Comparison of ENCODE assay signal across 8 mouse cellular contexts in the genomic region with DNA sequence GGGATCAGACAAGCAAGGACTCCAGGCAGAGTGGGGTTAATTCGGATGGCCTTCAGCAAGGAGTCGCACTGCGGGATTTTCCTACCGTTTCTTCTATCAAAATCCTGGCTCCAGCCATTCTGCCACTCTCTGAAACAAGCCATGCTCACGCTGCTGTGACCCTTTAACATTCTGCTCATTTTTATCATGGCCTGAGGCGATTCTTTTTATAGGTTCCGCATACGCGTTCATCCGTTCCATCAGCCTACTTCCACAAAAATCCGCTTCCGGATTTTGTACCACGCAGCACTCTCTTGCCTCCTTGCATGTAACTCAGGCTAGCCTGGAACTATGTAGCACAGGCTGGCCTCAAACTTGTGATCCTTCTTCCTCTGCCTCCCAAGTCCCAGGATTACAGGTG. TPM values are rescaled to one million over a fixed set of nuclear protein-coding genes. Genes with fewer than 3 reads are reported as not detected.
DNase-seq lines count a peak whose midpoint lies in the region; ATAC-seq and TF ChIP-seq lines count a peak whose summit lies in the region.

No protein-coding gene starts in this region.

- intact Hi-C loops in heart, adult 2 months (cut with DNase I): loop anchor here (5.0 kb wide), 4 partner anchors 71 to 196 kb away; partner anchors contain the start of genes Cct7, Pradc1 and Spr

- H3K4me1 ChIP-seq in heart, adult 2 months (ENCODE audit: control insufficient read depth, insufficient read depth, low read length): peaks cover 2% of the 10 kb centered on the region
- peaks cover 8% of the 10 kb centered on the region for H3K4me1 ChIP-seq in intestine, embryonic 14.5 days (replicated peaks; ENCODE audit: control insufficient read depth, insufficient read depth, low read length)

- ATAC-seq in intestine, embryonic 14.5 days (replicated peaks; ENCODE audit: low FRiP score, low TSS enrichment, low read depth): no peak

- H3K27me3 ChIP-seq in heart, adult 2 months (ENCODE audit: control insufficient read depth, insufficient read depth, low read length): no peaks in the 10 kb centered on the region
- H3K27me3 ChIP-seq in C2C12 (ENCODE audit: control insufficient read depth, insufficient read depth, insufficient read length): no peaks in the 10 kb centered on the region
- 0 out of 2 replicates have a peak, but pooled peaks cover 3% of the 10 kb centered on the region for H3K27me3 ChIP-seq in intestine, embryonic 14.5 days (replicated peaks; ENCODE audit: control insufficient read depth, insufficient read depth, low read length)

- TF ChIP-seq EP300 in heart, adult 2 months (IDR thresholded peaks at IDR 0.05; ENCODE audit: insufficient read depth, low read depth, low read length): no peak

- no peak for DNase-seq in heart, adult 2 months
- DNase-seq in heart, adult 8-10 months (ENCODE audit: low spot score): no peak
- DNase-seq in embryo, embryonic 10.5 days (ENCODE audit: low spot score): peak; percentile 69
- no peak for DNase-seq in intestine, embryonic 14.5 days (ENCODE audit: low spot score)
- DNase-seq in mesoderm, embryonic 11.5 days (ENCODE audit: low read depth, low spot score): peak; percentile 43
- no peak for DNase-seq in gastrocnemius, postnatal 4 days (ENCODE audit: low spot score in 2 of 2)
- DNase-seq in testis, postnatal 14 days (ENCODE audit: low spot score): no peak

- no peak for TF ChIP-seq CTCF in heart, adult 2 months (IDR thresholded peaks at IDR 0.05)
- TF ChIP-seq CTCF in C2C12 (IDR thresholded peaks at IDR 0.05; ENCODE audit: control insufficient read depth, insufficient read depth, insufficient read length): no peak

- H3K79me3 ChIP-seq in C2C12 (ENCODE audit: low read depth): no peaks in the 10 kb centered on the region

- H3K9me3 ChIP-seq in intestine, embryonic 14.5 days (ENCODE audit: control insufficient read depth, low read length): no peaks in the 10 kb centered on the region

- H3K4me3 ChIP-seq in heart, adult 2 months: peak overlapping the region; percentile 72
- H3K4me3 ChIP-seq in C2C12 (ENCODE audit: insufficient read depth, poor library complexity, severe bottlenecking): peak overlapping the region; percentile 63
- H3K4me3 ChIP-seq in intestine, embryonic 14.5 days (ENCODE audit: low read depth, low read length): peak overlapping the region; percentile 69

- H3K79me2 ChIP-seq in heart, adult 2 months (replicated peaks; ENCODE audit: control insufficient read depth, insufficient read depth, low read length): no peaks in the 10 kb centered on the region
- no peaks in the 10 kb centered on the region for H3K79me2 ChIP-seq in C2C12 (ENCODE audit: control insufficient read depth, insufficient read depth)

- peak overlapping the region; percentile 95 for H3K4me2 ChIP-seq in intestine, embryonic 14.5 days (ENCODE audit: low read length)

- peak overlapping the region; percentile 98 for H3K27ac ChIP-seq in heart, adult 2 months
- H3K27ac ChIP-seq in intestine, embryonic 14.5 days (ENCODE audit: low read depth): peak overlapping the region; percentile 78; the same call in 1 of the 2 replicates

- peak overlapping the region; percentile 35; the same call in 1 of the 2 replicates for H3K9ac ChIP-seq in heart, adult 2 months (ENCODE audit: low read depth, low read length)
- peak overlapping the region; percentile 58; the same call in 1 of the 2 replicates for H3K9ac ChIP-seq in intestine, embryonic 14.5 days (ENCODE audit: low read length)

- WGBS in heart, adult 2 months: 3% methylated on average over 13 of the region's 13 CpGs
- 1% methylated on average over 13 of the region's 13 CpGs for WGBS in intestine, embryonic 14.5 days

- H3ac ChIP-seq in C2C12 (ENCODE audit: control insufficient read depth, insufficient read length, low read depth): peak overlapping the region; percentile 28

- no peak for TF ChIP-seq POLR2A in heart, adult 2 months (IDR thresholded peaks at IDR 0.05; ENCODE audit: insufficient read depth, low read depth, low read length)

- H3K36me3 ChIP-seq in heart, adult 2 months (ENCODE audit: control insufficient read depth, insufficient read depth, low read length): no peaks in the 10 kb centered on the region
- peaks cover 5% of the 10 kb centered on the region for H3K36me3 ChIP-seq in C2C12 (ENCODE audit: control insufficient read depth, insufficient read depth)
- H3K36me3 ChIP-seq in intestine, embryonic 14.5 days (ENCODE audit: control insufficient read depth, insufficient read depth, low read length): peaks cover 4% of the 10 kb centered on the region; the same call in 1 of the 2 replicates

TF ChIP-seq in C2C12, 6 proteins besides CTCF, POLR2A, EP300 and RAD21:
- TF ChIP-seq MYOG (IDR thresholded peaks at IDR 0.05; ENCODE audit: control insufficient read depth, extremely low read depth, insufficient read length) (no peak), FOSL1 (IDR thresholded peaks at IDR 0.05; ENCODE audit: insufficient read depth, low read length, poor library complexity, severe bottlenecking) (no peak), CEBPB (IDR thresholded peaks at IDR 0.05; ENCODE audit: low read depth) (no peak), USF1 (IDR thresholded peaks at IDR 0.05; ENCODE audit: low read depth) (no peak), MYOD1 (IDR thresholded peaks at IDR 0.05; ENCODE audit: control insufficient read depth, insufficient read length, low read depth) (no peak), MAX (IDR thresholded peaks at IDR 0.05) (no peak)

RNA-seq across cellular contexts. Expression of gene Sfxn5, which starts 0.5 kb away (rescaled TPM):
- 1 to 10 TPM; 4.2 to 5.3 TPM for total RNA-seq in heart, adult 2 months (2021)
- 4.9 and 5.9 TPM in 2 replicates for polyA plus RNA-seq in heart, adult 2 months (2012; rRNA removed)
- 1 to 10 TPM; 3.2 to 6.4 (median 4.5) TPM for total RNA-seq in heart, adult 8-10 months (2022)
- polyA plus RNA-seq in C2C12 (2012; fragmentation: generic; extraction: Trizol): 2.2 TPM
- 6.3 and 8.3 TPM in 2 replicates for polyA plus RNA-seq in intestine, embryonic 14.5 days (2014; fragmentation: Nextera tagmentation; extraction: Ambion mirVana)
- total RNA-seq in gastrocnemius, postnatal 4 days (2021): 1 to 10 TPM; 4.7 to 5.4 TPM

RNA-seq across cellular contexts. Expression of gene Rab11fip5, which starts 40.7 kb away (rescaled TPM):
- 10 to 100 TPM; 59.3 to 73.9 TPM for total RNA-seq in heart, adult 2 months (2021)
- 41.6 and 55.0 TPM in 2 replicates for polyA plus RNA-seq in heart, adult 2 months (2012; rRNA removed)
- 10 to 100 TPM; 62.7 to 80.9 (median 72.0) TPM for total RNA-seq in heart, adult 8-10 months (2022)
- polyA plus RNA-seq in C2C12 (2012; fragmentation: generic; extraction: Trizol): 6.6 TPM
- polyA plus RNA-seq in intestine, embryonic 14.5 days (2014; fragmentation: Nextera tagmentation; extraction: Ambion mirVana): 6.1 and 8.0 TPM in 2 replicates
- total RNA-seq in gastrocnemius, postnatal 4 days (2021): 10 to 100 TPM; 49.3 to 50.8 TPM

Comparison
In these comparisons a context has a peak if more than half of its experiments do, and no peak if none do; other contexts are left out.
1. DNase-seq: peak in embryo, embryonic 10.5 days (single experiment) and mesoderm, embryonic 11.5 days (single experiment); none in heart, adult 2 months (0 of 2), heart, adult 8-10 months (single experiment), intestine, embryonic 14.5 days (single experiment), gastrocnemius, postnatal 4 days (0 of 2) and testis, postnatal 14 days (single experiment).
2. Peak in every context shown above with its lines, with median percentiles within 50 percentile points of each other: H3K4me3 ChIP-seq.